Mouse (Mus musculus): ENCODE data around the gene Etl4.

The Etl4 gene

DNA sequence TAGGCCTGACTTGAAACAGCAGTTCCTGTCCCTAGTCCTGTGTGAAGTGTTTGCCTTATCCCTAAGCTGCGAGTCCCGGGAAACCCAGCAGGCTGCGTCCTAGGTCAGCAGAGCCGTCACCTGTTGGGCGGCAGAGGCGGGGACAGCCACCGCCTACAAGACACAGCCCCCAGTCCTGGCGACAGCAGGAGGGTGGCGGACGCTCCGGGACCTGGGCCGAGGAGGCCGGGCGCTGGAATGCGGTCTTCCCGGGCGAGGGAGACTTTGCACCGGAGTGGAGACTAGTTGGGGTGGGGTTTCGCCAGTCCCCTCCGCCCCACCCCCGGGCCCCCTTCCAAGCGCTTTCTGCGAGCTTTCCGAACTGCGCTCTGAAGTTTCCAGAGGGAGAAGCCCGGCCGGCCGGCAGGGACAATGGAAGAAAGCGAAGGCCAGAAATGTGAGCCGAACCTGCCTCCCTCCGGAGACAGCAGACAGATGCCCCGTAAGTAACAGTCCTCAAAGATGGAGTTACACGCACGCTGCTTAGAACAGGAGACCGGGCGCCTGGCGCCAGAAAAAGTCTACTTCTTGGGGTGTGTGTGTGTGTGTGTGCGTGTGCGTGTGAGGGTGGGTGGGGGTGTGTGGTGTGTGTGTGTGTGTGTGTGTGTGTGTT, 610.0 kb downstream of the Etl4 start:
- no peak for DNase-seq (ENCODE audit: low read depth in 2 of 2, low spot score in 2 of 2)

DNA sequence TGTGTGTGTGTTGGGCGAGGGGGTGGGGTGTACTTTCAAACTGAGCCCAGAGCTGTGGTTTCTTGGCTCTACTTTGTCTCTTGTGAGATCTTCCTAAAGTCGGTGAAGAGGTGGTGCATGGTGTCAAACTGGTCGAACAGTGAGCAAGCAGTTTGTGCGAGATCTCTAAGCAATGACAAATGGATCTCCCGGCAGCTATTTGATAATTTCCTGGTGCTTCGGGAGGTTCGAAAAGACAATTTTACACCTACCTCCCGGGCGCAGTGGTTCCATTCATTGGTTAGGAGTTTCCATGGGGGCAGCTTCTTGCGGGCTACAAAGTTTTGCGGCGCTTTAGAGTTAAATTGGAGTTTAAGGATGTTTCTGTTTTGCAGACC, 610.5 kb downstream of the Etl4 start:
- no peak for DNase-seq (ENCODE audit: low read depth in 2 of 2, low spot score in 2 of 2)

DNA sequence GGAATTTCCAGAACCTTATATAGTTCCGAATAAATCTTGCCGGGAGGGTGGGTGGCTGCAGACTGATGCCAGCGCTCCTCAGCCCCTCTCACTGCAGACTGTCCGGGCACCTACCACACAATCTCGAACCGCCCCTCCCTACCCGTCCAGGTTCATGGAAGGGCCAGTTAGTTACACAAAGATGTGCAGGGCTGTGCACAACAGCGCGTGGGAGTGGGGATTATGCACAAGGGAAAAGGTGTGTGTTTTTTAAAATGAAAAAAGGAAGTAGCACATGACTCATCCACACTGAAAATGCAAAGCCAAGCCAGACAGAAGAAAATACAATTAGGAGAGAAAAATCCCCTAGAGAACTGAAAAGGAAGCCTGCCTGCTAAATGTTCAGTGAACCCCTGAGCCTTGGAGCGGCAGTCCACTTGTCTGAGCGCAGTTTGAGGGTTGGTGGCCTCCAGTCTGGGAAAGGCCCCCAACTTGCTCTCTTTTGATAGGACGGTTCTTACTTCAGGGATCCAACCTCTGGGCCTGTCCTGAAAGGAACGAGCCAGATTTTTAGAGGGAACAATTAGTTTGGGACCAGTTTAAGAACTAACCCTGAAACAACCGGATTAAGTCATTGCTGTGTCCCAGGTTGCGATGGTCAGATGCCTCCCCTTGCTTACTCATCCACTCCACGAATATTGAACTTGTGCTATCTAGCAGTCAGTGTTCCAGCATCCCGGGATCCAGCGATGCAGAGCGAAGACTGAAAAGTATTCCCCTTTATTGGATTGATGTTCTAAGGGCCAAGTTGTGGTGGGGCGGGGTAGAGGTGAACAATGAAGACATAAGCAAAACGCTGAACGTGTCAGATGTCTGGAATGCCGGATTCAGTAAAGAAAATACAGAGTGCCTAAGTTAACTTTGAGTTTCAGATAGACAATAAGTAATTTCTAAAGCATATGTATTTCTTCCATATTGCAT, 611.3 kb downstream of the Etl4 start:
- DNase-seq (ENCODE audit: low read depth in 2 of 2, low spot score in 2 of 2), result no peak

DNA sequence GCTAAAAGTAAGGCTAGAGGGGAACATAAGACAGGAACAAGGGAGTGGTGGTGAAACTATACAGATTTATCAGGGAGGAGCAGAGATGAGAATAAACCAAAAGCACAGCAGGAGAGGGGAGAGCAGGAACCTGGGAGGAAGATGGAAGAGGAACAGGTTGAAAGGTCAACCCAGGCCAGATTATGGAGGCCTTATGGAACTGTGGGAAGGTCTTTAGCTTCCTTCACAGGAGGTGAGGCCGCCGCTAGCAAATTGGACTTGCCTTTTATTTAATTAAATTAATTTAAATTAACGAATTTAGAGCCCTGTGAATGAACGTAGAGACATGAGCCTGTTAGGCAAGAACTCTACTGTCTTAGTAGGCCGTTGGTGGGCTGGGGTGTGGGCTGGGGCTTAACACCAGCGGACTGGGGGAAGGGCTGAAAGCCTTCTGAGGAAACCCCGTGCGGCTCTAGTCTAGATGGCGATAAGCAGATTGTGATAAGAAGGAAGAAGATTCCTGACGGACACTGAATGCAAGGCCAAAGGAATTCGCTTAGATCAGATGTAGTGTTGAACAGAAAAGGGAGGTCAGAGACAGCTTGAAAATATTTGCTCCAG, 612.2 kb downstream of the Etl4 start:
- no peak for DNase-seq (ENCODE audit: low read depth in 2 of 2, low spot score in 2 of 2)

DNA sequence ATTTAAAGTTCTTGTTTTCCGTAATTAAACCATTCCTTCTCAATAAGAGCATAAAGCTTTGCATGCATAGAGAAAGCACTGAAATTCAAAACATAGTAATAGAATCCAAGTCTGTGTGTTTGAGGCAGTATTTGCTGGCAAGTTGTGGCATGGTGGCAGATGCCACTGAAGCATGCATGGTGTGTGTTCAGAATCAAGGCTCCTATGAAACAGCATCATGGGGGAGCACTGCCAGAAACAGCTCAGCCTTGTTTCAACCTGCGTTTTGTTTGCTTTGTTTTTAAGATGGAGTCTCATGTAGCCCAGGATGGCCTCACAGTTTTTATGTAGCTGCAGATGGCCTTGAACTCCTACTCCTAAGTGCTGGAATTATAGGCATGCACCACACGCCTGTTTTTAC, 614.1 kb downstream of the Etl4 start:
- no peak for DNase-seq (ENCODE audit: low read depth in 2 of 2, low spot score in 2 of 2)

DNA sequence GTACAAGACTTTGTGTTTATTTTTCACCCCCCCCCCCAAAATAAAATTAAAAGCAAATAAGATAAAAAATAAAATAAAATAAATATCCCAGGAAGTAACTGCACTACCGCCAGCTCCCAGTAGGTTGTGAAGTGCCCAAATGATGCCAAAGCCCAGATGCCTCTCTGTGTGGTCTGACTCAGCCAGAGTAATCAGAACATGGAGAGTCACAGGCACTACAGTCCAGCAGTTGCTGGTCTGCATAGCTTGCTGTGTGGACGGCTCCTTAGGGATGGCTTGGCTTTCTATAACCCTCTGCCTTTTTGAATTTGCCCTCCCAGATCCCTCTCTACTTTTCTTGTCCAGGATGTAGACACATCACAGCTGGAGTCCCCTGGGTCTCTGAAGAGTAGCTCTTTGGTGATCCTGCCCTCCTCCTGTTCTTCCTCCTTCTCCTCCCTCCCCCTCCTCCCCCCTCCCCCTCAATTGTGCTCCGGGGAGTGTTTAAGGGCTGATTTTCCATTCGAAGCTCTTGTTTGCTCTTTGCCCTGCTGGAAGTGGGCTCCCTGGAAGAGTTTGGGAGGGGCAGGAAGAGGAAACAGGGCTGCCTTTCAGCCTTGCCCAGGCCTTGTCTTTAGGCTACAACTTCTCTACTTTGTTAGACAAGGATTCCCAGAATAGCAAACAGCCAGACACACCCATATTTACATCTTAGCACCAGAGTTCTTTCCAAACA, 616.5 kb downstream of the Etl4 start:
- no peak for DNase-seq (ENCODE audit: low read depth in 2 of 2, low spot score in 2 of 2)

DNA sequence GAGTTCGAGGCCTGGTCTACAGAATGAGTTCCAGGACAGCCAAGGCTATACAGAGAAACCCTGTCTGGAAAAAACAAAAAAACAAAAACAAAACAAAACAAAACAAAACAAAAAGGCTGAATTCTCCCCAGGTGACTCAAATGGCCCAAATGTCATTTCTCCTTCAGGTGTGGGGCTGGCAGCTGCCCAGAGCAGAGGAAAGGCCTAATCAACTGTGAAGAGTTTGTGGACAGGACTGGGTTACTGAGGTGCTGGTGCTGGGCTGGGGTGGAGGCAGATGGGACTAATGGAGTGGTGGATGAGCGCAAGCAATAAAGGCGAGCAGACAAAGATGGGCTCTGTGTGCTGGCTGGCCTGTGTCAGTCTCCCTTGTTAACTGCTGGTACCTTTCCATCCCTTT, 617.3 kb downstream of the Etl4 start:
- no peak for DNase-seq (ENCODE audit: low read depth in 2 of 2, low spot score in 2 of 2)

DNA sequence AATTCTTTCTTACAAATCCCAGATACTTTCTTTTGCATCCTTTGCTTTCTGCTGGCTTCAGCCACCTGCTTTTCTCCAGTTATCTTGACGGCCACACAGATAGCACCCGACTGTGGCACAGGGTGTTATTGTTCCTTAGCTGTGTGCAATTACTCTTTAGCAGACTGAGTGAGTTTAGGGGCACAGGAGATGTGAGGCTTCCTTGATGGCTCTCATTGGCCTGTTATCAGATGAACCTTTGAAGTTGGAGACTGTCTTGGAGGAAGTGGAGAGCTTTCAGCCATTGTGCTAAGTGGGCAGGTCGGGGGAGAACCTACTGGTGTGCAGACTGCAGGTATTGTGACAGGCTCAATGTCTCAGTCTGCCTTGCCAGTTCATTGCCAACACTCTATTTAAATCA, 623.0 kb downstream of the Etl4 start:
- DNase-seq (ENCODE audit: low read depth in 2 of 2, low spot score in 2 of 2), result no peak

DNA sequence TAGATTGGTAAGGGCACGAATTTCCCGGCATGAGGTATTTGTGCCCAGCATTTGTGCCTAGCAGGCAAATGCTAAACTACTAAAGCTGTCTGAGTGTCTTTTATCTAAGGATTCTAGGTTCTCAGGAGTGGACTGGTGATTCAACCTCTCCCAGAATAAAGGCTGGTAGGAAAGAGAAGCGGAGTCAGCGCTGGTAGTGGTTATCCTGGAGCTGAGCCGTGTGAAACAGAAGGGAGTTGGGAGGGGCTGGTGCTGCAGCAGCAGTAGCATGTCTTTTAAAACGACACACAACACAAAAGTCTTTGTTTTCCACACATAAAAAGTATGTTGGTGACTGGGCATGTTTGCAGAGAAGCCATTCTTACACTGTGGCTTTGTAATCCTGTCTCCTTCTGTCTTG, 628.2 kb downstream of the Etl4 start:
- no peak for DNase-seq (ENCODE audit: low read depth in 2 of 2, low spot score in 2 of 2)

DNA sequence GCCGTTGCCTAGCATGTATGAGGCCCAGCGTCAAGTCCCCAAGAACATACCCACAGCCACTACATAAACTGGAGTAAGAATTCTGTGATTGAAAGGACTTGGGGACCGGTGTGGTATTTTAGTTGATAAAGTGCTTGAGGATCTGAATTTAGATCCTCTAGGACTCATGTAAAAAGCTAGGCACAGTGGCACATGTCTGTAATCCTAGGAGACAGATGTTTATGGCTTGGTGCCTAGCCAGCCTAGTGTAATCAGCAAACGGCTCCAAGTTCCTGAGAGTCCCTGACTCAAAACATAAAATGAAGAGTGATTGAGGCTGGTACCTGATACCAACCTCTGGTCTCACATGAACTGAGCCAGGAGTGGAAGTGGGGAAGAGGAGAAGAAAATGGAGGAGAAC, 629.3 kb downstream of the Etl4 start:
- no peak for DNase-seq (ENCODE audit: low read depth in 2 of 2, low spot score in 2 of 2)

DNA sequence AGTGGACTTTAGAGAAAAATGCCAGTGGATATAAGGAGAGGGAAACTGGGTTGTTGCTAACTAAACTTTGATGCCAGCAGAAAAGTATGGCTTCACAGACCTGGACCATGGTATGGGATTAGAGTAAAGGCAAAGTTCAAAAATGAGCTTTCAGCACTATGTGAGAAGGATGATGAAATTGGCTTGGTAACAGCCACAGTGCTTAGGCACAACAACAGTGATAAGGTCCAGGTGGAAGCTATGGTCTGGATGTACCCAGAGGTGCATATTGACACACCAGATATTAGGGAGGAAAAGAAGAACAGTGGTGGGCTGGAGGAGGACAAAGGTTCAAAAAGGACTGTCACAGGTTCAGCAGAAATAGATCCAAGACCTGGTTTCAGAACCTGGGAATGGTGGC, 631.7 kb downstream of the Etl4 start:
- DNase-seq (ENCODE audit: low read depth in 2 of 2, low spot score in 2 of 2), result no peak

DNA sequence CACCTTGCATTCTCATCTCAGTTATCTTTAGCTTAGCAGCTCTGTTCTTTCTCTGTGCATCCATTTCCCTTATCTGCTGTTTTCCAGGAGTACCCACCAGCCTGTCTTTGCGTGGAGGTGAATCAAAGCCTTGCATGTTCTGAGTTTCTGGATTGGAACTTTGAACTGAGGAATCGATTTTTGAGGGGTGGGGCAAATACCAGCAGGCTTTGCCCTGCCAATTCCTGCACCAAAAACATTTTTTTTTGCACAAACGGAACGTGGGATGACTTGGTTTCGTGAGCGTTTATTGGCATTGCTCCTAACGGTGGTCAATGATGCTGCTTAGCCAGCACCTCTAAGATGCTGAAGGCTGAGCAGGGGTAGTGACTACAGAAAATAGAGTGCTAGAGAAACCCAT, 632.7 kb downstream of the Etl4 start:
- DNase-seq (ENCODE audit: low read depth in 2 of 2, low spot score in 2 of 2), result no peak

DNA sequence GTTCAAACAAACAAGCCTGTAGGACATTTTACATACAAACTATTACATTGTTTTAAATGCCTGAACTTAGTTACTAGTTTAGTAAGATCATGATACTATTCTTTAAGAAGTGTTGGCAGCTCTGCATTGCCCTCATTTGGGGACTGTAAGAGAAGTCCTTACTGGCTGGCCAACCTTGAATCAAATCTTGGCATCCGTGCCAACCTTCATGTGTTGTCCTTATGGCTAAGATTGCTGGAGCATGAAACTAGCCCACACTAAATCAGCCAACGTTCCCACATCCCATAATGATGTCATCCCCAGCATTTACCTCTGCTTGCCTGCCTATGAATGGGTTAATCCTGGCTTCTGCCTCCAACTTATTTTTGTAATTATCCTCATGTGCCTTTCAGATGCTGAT, 636.0 kb downstream of the Etl4 start:
- no peak for DNase-seq (ENCODE audit: low read depth in 2 of 2, low spot score in 2 of 2)

DNA sequence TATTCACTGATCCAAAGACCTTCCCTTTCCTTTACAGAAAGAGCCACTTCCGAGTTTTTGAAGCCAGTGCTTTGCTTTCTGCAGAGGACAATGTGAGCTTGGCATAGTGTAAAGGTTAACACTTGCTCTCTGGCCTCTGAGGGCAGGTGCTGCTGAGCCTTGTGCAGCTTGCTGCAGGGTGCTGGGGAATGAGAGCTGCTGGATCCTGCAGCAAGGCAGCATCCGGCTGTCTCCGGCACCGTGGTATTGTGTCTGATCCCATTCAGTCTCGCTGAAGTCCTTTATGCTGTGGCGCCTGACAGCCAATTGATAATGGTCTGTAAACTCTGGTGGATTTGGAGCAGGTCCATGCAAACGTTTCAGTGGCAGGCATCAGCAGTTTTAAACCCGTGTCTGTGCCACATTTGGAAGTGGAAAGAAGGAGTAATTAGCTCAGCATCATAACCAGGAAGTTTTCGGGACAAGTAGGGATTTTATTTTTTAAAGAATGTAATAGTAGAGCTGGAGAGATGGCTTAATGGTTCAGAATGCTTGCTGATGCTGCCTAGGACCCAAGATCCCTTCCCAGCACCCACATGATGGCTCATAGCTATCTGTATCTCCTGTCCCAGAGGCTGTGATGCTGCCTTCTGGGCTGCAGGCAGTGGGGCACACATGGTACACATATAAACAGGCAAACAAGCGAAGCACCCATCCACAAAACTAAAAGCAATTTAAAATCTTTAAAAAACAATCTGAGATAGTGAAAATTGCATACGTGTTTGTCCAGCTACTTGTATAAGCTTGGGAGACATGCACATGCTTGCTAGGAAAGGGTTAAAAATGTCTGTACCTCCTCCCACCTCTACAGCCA, 637.1 kb downstream of the Etl4 start:
- DNase-seq (ENCODE audit: low read depth in 2 of 2, low spot score in 2 of 2), result no peak

DNA sequence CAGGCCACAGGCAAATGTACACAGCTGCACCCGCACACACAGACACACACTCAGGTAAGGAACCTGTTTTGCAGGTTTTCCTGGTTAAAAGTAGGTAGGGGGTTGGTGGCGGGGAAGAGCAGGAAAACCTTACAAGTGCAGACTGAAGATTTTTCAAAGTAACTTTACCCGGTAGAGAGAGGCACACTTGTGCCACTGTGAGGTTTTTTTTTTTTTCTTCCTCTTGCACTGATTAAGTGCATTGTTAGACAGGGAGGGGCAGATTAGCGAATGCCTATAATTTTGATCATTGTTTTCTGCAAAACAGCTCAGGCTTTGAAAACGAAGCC, 637.7 kb downstream of the Etl4 start:
- DNase-seq (ENCODE audit: low read depth in 2 of 2, low spot score in 2 of 2), result no peak

DNA sequence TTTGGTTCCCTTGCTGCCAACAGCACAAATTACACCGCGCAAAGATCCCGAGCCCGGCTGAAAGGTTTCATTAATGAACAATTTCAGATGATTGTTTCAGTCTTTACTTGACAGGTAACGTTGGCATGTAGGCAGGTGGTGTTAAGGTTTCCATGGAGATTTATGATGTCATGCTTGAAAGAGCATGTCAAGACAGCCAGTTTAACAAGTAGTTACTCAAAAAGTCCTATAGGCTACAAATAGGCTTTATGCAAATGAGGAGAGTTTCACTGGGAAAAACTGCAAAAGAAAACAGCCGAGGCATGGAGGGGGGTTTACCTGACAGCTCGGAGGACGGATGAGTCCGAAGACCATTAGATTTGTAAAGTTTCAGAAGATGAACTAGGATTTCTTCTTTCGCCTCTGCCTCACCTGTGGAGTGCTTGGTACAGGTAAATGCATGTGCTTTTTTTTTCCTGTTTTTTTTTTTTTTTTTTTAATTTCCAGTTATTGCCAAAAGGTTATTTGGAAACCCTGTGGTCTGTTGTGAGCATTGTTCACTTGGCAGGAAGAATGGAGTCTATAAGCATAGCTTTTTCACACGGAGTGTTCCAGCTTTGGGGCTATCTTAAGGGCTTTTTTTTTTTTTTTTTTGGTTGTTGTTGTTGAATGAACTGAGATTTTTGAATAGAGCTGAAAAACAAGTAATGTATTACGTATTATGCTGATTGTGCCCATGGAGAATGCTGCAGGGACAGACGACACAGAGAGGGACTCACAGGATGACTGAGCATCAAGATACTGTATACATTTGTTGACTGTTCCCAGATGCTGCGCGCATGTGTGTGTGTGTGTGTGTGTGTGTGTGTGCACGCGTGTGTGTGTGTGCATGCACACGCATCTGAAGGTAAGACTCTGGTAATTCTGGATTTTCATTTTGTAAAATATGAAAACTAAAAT, 638.4 kb downstream of the Etl4 start:
- DNase-seq (ENCODE audit: low read depth in 2 of 2, low spot score in 2 of 2), result no peak

DNA sequence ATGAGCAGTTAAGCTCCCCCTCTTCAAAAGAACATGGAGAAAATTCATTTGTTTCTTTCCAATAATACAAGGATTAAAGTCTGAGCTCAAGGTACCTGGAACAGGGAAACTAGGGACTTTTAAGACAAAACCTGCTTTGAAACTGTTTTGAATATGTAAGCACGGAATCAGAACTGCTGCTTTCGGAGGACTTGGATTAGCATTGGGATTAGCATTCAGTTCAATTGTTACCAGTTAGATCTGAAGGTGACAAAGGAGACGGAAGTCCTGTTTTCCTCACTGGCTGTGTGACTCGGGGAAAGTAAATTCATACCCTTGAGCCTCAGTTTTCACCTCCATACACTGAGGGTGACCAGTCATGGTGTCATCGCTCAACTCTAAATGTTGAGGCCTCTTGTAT, 639.5 kb downstream of the Etl4 start:
- DNase-seq (ENCODE audit: low read depth in 2 of 2, low spot score in 2 of 2), result no peak

DNA sequence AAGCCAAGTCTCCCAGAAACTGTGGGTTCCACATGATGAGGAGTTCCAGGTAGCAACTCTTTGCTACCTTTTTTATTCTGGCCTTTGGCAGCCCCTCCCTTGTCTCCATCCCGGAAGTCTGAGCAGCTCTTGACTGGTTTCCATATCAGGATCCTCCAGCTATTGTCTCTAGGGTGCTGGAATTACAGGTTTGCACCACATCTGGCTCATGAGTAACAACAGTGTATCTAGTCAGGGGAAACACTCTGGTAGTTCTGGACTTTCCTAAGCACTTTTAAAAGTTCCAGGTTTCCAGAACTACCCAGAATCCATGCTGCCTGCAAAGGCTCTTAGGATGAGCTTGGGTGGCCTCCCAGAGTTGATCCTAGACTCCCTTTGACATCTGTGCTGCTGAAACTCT, 640.4 kb downstream of the Etl4 start:
- DNase-seq (ENCODE audit: low read depth in 2 of 2, low spot score in 2 of 2), result no peak

DNA sequence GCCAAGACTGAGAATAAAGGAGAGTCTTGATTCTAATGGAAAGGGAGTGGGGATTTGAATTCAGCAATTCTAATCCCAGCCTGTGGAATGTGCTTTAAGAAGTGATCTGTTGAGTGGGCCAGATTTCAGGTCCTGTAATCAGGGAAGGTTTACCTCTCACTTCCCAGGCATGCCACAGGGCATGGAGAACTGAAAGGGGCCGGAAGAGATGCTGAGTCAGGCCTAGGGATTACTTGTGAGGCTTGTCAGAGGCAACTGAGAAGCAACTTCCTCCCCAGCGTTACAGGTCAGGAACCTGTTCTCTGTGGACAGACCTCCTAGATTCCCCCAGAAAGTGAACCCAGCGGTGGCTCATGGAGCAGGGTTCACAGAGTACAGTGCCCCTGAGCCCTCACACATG, 646.1 kb downstream of the Etl4 start:
- no peak for DNase-seq (ENCODE audit: low read depth in 2 of 2, low spot score in 2 of 2)

DNA sequence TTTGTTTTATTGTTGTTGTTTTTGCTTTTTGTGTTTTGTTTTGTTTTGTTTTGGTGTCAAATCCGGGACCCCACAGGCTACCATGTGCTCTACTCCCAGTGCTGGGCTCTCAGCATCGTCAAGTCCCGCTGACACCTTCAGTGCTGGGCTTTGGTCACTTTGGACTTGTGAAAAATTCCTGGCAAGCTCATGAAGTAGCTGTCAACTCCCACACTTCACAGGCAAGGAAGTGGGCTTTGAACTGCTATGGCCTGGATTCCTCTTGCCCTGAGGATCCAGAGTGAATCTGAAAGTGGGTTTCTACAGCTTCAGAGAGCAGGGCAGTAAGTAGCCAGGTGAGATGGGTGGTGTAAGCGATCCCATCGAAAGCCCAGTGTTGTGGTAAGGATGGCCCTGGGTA, 649.5 kb downstream of the Etl4 start:
- no peak for DNase-seq (ENCODE audit: low read depth in 2 of 2, low spot score in 2 of 2)
